Mouse (Mus musculus) forebrain, embryonic 13.5 days (tissue): ENCODE measurements around the gene Epha2. TPM values are rescaled to one million over a fixed set of nuclear protein-coding genes. Genes with fewer than 3 reads are reported as not detected.

ENCODE experiments used
- ATAC-seq: fragments of 200-750 bp; cut with Nextera tagmentation; 2 replicates; pipeline ENCODE4 v1.8.0; 2017
- H3K27ac ChIP-seq: fragments of 300-500 bp; sonication (generic); 2 replicates; pipeline ENCODE4 v1.5.1; 2015; ENCODE audit warnings: inconsistent platforms, mild to moderate bottlenecking, moderate library complexity
- H3K27me3 ChIP-seq: fragments of 300-500 bp; sonication (generic); 2 replicates; pipeline ENCODE4 v1.6.1; 2015; ENCODE audit warnings: mild to moderate bottlenecking, inconsistent platforms
- H3K36me3 ChIP-seq: fragments of 300-500 bp; sonication (generic); 2 replicates; pipeline ENCODE4 v1.6.1; 2015; ENCODE audit warnings: mild to moderate bottlenecking, inconsistent platforms; ENCODE audit not compliant: poor library complexity, severe bottlenecking
- H3K4me1 ChIP-seq: fragments of 300-500 bp; sonication (generic); 2 replicates; pipeline ENCODE4 v1.6.1; 2015; ENCODE audit warnings: inconsistent platforms
- H3K4me2 ChIP-seq: fragments of 300-500 bp; sonication (generic); 2 replicates; pipeline ENCODE4 v1.6.1; 2015; ENCODE audit warnings: inconsistent platforms, mild to moderate bottlenecking, moderate library complexity
- H3K4me3 ChIP-seq: fragments of 300-500 bp; sonication (generic); 2 replicates; pipeline ENCODE4 v1.5.1; 2015; ENCODE audit warnings: mild to moderate bottlenecking, inconsistent platforms
- H3K9ac ChIP-seq: fragments of 300-500 bp; sonication (generic); 2 replicates; pipeline ENCODE4 v1.6.1; 2015; ENCODE audit warnings: mild to moderate bottlenecking, inconsistent platforms
- H3K9me3 ChIP-seq: fragments of 300-500 bp; sonication (generic); replicated peaks from 2 replicates; pipeline ENCODE4 v1.6.1; 2016; ENCODE audit warnings: inconsistent platforms
- WGBS: fragments of 180-500 bp; shearing (Covaris S2); methylation state at CpG from one replicate; pipeline ENCODE4 v1.1.7; 2015; 5-methylcytosine and 5-hydroxymethylcytosine counted together
- polyA plus RNA-seq: library from polyadenylated mRNA; unstranded; fragments of >200 nt; fragmentation: Nextera tagmentation; extraction: Ambion mirVana; gene quantifications from 2 replicates; pipeline ENCODE4 v1.2.1, GENCODE M21; 2015

The Epha2 gene
- polyA plus RNA-seq, 1 experiment from 2014 or later, result 1.0 TPM

DNA sequence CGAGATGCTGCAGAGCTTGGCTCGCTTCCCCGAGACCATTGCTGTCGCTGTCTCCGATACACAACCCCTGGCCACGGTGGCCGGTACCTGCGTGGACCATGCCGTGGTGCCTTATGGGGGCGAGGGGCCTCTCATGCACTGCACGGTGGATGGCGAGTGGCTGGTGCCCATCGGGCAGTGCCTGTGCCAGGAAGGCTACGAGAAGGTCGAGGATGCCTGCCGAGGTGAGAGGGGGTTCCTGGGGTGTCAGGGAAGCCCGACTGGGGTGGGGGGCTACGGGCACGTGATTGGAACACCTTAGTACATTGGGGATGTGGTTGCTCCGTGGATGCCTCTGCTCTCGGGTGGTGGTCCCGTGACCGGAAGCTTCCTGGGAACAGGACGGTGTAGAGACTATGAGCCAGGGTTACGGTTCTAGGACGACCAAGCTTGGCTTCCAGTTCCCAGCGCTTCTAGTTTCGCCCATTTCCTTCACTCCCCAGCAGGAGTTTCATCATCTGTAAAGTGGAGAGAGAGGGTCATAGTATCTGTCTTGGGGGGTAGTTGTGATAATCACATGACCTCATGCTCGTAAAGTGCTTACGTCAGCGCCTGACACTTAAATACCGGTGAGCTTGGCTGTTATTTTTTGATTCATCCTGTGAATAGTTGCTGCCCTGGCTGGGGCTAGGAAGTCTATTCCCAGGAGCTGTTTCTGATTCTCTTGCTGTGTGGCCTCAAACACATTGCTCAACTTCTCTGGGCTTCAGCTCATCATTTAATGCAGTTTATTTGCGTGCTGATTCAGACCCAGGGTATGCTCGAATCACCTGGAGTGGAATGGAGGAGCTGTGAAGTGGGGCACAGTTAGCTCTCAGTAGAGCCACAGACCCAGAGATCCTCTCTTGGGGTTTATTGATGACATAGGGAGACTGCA is 8.1 kb downstream of the Epha2 start:
- Histone ChIP-seq H3K4me2 (no peak overlapping the region), H3K4me1 (peaks cover 35% of the 10 kb centered on the region), H3K9me3 (no peaks in the 10 kb centered on the region), H3K9ac (no peak overlapping the region), H3K36me3 (no peaks in the 10 kb centered on the region), H3K27ac (no peak overlapping the region), H3K27me3 (peaks cover 3% of the 10 kb centered on the region), H3K4me3 (no peak overlapping the region)
- ATAC-seq, result no peak
- WGBS, result 95% methylated on average over 34 of the region's 34 CpGs

- WGBS, result 28% methylated on average over 10 of the region's 10 CpGs
- H3K4me1 ChIP-seq, result peaks cover 35% of the 10 kb centered on the region
- H3K4me2 ChIP-seq, result peak overlapping the region; percentile 14; the same call in 1 of the 2 replicates
- no peak overlapping the region for H3K27ac ChIP-seq
- no peaks in the 10 kb centered on the region for H3K36me3 ChIP-seq
- H3K9ac ChIP-seq, result no peak overlapping the region
- no peaks in the 10 kb centered on the region for H3K27me3 ChIP-seq
- no peak for ATAC-seq
- H3K4me3 ChIP-seq, result no peak overlapping the region
- H3K9me3 ChIP-seq, result no peaks in the 10 kb centered on the region
Measured at GRCm38 (mm10) chr4:141309773-141310145, 8.7 kb downstream of the Epha2 start.

- Histone ChIP-seq H3K4me3 (no peak overlapping the region), H3K27me3 (no peaks in the 10 kb centered on the region), H3K27ac (no peak overlapping the region), H3K4me1 (peaks cover 35% of the 10 kb centered on the region), H3K9ac (no peak overlapping the region), H3K4me2 (peak overlapping the region; percentile 14; the same call in 1 of the 2 replicates), H3K9me3 (no peaks in the 10 kb centered on the region), H3K36me3 (no peaks in the 10 kb centered on the region)
- WGBS, result 5% methylated on average over 8 of the region's 8 CpGs
- no peak for ATAC-seq
Measured at GRCm38 (mm10) chr4:141310191-141310606, 9.2 kb downstream of the Epha2 start.

DNA sequence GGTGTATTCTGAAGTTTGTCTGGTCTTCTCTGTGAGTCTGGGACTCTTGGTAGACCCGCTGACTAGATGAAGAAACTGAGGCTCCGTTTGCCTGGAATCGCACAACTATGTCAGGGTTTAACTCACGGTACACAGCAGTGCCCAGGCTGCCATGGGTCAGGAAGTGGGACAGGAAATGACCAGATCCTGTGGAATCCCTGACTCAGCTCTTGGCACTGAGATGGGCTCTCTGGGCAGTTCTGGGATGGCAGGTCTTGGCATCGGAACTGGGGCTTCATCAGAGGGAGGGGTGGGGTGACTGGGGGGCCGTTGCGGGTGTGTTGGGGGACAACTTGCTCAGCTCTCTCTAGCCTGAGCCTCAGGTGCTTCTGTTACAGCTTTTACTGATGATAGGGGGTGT is 10.0 kb downstream of the Epha2 start:
- 83% methylated on average over 7 of the region's 7 CpGs for WGBS
- Histone ChIP-seq H3K4me2 (no peak overlapping the region), H3K4me3 (no peak overlapping the region), H3K9me3 (no peaks in the 10 kb centered on the region), H3K27ac (no peak overlapping the region), H3K9ac (no peak overlapping the region), H3K36me3 (no peaks in the 10 kb centered on the region), H3K4me1 (peaks cover 33% of the 10 kb centered on the region), H3K27me3 (no peaks in the 10 kb centered on the region)
- ATAC-seq, result no peak

DNA sequence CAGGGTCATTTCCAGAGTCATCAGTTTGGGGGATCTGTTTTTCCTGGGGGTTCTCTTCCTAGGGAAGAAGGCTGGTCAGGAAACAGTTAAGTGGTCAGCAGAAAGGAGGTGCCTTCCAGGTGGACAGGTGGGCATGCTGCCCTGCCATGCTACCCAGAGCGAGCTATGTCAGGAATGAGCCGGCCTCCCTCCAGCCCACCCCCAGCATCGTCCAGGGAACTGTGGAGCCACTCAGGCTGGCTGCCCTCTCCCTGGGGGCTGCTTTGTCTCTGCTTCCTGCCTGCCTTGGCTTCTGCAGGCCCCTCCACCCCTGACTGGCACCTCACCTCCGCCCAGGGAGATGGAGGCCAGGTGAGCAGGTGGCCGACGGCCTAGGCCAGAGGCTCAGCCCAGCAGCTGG is 10.5 kb downstream of the Epha2 start:
- WGBS, result 61% methylated on average over 6 of the region's 6 CpGs
- H3K27ac ChIP-seq, result no peak overlapping the region
- ATAC-seq, result no peak

DNA sequence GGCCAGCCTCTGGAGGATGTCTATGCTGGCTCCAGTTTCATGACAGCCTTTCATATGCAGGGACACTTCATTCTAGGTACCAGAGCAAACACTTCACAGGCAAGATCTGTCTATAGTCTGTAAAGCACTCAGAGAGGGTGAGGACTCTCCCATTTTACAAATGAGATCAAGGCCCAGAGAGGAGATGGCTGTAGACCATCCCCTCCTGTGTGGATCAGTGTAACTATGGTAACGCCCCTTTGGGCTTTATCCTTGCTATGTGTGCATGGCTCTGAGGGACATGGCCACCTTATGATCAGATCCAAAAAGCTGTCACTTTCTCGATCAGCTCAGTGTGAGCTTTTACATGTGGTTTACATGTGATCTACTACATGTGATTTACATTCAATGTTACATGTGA is 10.9 kb downstream of the Epha2 start:
- Histone ChIP-seq H3K9me3 (no peaks in the 10 kb centered on the region), H3K4me2 (no peak overlapping the region), H3K4me3 (no peak overlapping the region), H3K27me3 (no peaks in the 10 kb centered on the region), H3K36me3 (no peaks in the 10 kb centered on the region), H3K9ac (no peak overlapping the region), H3K27ac (no peak overlapping the region), H3K4me1 (peaks cover 26% of the 10 kb centered on the region)
- no peak for ATAC-seq
- 63% methylated on average over 2 of the region's 2 CpGs for WGBS

More for the DNA sequence above, 10.5 kb downstream of the Epha2 start:
- Histone ChIP-seq H3K4me3 (no peak overlapping the region), H3K36me3 (no peaks in the 10 kb centered on the region), H3K27me3 (no peaks in the 10 kb centered on the region), H3K9me3 (no peaks in the 10 kb centered on the region), H3K9ac (no peak overlapping the region), H3K4me1 (peaks cover 28% of the 10 kb centered on the region), H3K4me2 (no peak overlapping the region)

DNA sequence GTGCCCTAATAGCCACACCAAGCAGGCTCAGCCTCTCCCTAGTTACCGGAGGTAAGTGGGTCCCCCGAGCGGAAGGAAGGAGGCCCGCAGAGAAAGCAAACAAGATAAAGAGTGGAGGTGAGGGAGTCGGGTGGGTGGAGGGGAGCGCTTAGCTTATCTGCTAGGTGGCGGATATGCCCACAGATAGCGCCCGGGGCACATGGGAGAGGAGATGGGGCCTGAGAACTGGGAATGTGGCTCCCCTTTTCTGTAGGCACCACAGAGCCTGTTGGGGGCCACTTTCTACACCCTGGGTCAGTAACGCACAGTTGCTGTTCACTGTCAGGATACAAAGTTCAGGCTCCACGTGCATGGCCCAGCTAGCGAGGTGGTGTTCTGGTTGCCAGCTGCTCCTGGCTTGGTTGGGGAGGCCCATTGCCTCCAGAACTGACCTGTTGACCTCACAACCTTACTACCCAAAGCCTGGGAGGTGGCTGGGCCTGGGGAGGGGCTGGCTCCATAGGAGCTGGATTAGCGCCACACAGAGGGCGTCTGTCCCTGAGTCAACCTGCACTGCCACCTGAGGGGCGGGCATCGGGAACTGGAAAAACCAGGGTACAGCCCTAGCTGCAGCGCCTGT is 11.6 kb downstream of the Epha2 start:
- Histone ChIP-seq H3K4me3 (no peak overlapping the region), H3K4me2 (no peak overlapping the region), H3K4me1 (peaks cover 26% of the 10 kb centered on the region), H3K27ac (no peak overlapping the region), H3K9me3 (no peaks in the 10 kb centered on the region), H3K27me3 (no peaks in the 10 kb centered on the region), H3K36me3 (no peaks in the 10 kb centered on the region), H3K9ac (no peak overlapping the region)
- 79% methylated on average over 17 of the region's 17 CpGs for WGBS
- ATAC-seq, result no peak

DNA sequence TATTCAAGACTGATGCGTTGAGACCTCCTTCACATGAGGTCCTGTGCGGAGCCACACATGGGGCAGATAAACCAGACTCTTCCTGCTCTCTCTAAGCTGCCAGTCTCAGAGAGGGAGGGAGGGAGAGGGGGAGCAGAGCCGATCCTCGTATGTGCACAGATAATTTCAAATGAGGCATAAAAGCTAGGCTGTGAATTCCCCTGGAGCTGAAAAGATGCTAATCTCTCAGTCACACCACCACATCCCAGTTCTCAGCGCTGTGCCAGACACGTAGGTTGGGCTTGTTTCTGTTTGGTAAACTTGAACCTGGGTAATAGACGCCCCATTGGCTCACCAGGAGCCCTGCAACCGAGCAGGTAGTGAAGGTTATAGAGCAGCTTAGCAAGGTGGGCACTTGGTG is 12.4 kb downstream of the Epha2 start:
- H3K27me3 ChIP-seq, result no peaks in the 10 kb centered on the region
- H3K4me2 ChIP-seq, result no peak overlapping the region
- no peak overlapping the region for H3K9ac ChIP-seq
- WGBS, result 59% methylated on average over 8 of the region's 8 CpGs
- H3K9me3 ChIP-seq, result no peaks in the 10 kb centered on the region
- H3K27ac ChIP-seq, result no peak overlapping the region; the same call in 1 of the 2 replicates
- H3K4me3 ChIP-seq, result no peak overlapping the region
- H3K4me1 ChIP-seq, result peaks cover 26% of the 10 kb centered on the region
- no peaks in the 10 kb centered on the region for H3K36me3 ChIP-seq
- no peak for ATAC-seq

DNA sequence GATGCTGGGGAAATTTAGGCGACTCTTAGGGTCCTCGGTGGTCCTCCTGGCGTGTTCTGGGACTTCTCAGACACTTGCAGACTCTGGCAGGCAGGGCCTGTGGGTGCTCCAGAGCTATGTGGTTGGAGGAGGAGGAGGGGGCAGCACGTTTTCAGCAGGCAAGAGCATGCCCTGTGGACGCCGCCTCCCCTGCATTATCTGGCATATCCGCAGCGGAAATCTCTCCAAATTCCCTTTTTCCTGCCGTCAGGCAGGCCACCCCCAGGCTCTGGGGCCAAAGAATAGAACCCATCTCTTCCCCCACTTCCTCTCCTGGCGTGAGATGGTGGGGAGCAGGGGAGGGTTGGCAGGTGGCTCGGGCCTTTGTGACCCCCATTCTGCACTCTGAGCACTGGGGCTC is 12.9 kb downstream of the Epha2 start:
- 57% methylated on average over 11 of the region's 11 CpGs for WGBS

DNA sequence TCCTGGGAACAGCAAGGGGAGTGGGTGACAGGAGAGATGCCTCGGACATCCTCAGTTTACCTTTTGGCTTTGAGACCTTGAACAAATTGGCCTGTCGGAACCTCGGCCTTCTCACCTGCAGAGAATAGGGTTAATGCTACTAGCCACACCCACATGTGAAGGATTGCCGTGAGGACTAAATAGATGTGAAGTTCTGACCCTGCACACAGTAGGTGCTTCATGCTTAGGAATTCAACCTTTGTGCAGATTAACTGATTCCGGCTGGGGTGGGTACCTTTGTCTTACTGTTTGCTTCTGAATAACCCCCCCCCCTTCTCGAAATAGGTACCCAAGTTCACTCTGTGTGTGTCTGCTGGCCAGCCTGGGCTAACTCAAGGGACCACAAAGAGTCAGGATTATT is 13.7 kb downstream of the Epha2 start:
- no peak overlapping the region for H3K4me3 ChIP-seq
- WGBS, result 84% methylated on average over 6 of the region's 6 CpGs
- no peak overlapping the region for H3K27ac ChIP-seq
- H3K9ac ChIP-seq, result no peak overlapping the region
- H3K36me3 ChIP-seq, result no peaks in the 10 kb centered on the region
- no peaks in the 10 kb centered on the region for H3K27me3 ChIP-seq
- ATAC-seq, result no peak
- no peaks in the 10 kb centered on the region for H3K9me3 ChIP-seq
- peaks cover 21% of the 10 kb centered on the region for H3K4me1 ChIP-seq
- no peak overlapping the region for H3K4me2 ChIP-seq

More for the DNA sequence above, 12.9 kb downstream of the Epha2 start:
- Histone ChIP-seq H3K9ac (no peak overlapping the region), H3K27ac (no peak overlapping the region), H3K4me1 (peaks cover 26% of the 10 kb centered on the region), H3K36me3 (no peaks in the 10 kb centered on the region), H3K4me3 (no peak overlapping the region), H3K4me2 (no peak overlapping the region), H3K9me3 (no peaks in the 10 kb centered on the region), H3K27me3 (no peaks in the 10 kb centered on the region)
- ATAC-seq, result no peak

DNA sequence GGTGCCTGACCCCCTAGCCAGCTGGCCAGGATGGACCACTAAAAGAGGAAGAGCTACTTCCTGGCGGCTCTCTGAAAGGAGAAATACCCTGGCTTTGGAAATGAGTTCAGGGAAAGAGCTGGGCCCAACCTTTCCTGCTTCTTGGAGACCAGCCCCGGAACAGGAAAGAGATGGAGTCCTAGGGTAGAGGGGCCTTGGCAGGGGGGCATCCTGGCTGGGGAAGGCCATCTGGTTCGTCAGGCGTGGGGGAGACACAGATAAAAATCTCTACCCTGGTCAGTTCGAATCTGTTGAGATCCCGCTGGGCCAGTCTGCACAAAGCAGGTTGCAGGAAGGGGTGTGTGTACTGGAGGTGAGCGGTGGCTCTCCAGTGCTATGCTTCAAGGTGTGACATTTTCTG is 15.0 kb downstream of the Epha2 start:
- H3K4me3 ChIP-seq, result no peak overlapping the region
- peaks cover 8% of the 10 kb centered on the region; the same call in 1 of the 2 replicates for H3K4me1 ChIP-seq
- no peaks in the 10 kb centered on the region for H3K9me3 ChIP-seq
- no peaks in the 10 kb centered on the region for H3K27me3 ChIP-seq
- ATAC-seq, result no peak
- H3K4me2 ChIP-seq, result no peak overlapping the region
- WGBS, result 85% methylated on average over 7 of the region's 7 CpGs
- H3K36me3 ChIP-seq, result no peaks in the 10 kb centered on the region
- H3K27ac ChIP-seq, result no peak overlapping the region
- no peak overlapping the region for H3K9ac ChIP-seq

DNA sequence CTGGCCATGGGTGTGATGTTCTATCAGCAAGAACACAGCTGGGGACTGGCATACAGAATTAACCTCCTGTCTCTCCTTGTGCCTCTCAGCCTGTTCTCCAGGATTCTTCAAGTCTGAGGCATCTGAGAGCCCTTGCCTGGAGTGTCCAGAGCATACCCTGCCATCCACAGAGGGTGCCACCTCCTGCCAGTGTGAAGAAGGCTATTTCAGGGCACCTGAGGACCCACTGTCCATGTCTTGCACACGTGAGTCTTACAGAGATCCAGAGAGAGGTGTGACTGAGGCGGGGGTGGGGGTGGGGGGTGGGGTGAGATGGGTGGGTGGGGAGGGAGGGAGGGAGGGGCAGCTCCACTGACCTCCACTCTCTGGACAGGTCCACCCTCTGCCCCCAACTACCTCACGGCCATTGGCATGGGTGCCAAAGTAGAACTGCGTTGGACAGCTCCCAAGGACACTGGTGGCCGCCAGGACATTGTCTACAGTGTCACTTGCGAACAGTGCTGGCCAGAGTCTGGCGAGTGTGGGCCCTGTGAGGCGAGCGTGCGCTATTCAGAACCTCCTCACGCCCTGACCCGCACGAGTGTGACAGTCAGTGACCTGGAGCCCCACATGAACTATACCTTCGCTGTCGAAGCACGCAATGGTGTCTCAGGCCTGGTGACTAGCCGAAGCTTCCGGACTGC is 15.6 kb downstream of the Epha2 start:
- no peak overlapping the region for H3K27ac ChIP-seq
- no peak overlapping the region for H3K4me2 ChIP-seq
- no peaks in the 10 kb centered on the region for H3K27me3 ChIP-seq
- ATAC-seq, result no peak
- H3K36me3 ChIP-seq, result no peaks in the 10 kb centered on the region
- H3K4me1 ChIP-seq, result peaks cover 4% of the 10 kb centered on the region; the same call in 1 of the 2 replicates
- H3K9me3 ChIP-seq, result no peaks in the 10 kb centered on the region
- no peak overlapping the region for H3K9ac ChIP-seq
- H3K4me3 ChIP-seq, result no peak overlapping the region
- 86% methylated on average over 17 of the region's 18 CpGs for whole genome bisulfite sequencing
